Mouse (Mus musculus): ENCODE data around the gene H2afx. TPM values are rescaled to one million over a fixed set of nuclear protein-coding genes. Genes with fewer than 3 reads are reported as not detected.
A peak's percentile ranks its signal among the peaks of the same experiment; 100 is the strongest.

Gene H2afx
- total and polyA plus RNA-seq, 2 experiments from 2014 or later, result 112 to 145 TPM

DNA sequence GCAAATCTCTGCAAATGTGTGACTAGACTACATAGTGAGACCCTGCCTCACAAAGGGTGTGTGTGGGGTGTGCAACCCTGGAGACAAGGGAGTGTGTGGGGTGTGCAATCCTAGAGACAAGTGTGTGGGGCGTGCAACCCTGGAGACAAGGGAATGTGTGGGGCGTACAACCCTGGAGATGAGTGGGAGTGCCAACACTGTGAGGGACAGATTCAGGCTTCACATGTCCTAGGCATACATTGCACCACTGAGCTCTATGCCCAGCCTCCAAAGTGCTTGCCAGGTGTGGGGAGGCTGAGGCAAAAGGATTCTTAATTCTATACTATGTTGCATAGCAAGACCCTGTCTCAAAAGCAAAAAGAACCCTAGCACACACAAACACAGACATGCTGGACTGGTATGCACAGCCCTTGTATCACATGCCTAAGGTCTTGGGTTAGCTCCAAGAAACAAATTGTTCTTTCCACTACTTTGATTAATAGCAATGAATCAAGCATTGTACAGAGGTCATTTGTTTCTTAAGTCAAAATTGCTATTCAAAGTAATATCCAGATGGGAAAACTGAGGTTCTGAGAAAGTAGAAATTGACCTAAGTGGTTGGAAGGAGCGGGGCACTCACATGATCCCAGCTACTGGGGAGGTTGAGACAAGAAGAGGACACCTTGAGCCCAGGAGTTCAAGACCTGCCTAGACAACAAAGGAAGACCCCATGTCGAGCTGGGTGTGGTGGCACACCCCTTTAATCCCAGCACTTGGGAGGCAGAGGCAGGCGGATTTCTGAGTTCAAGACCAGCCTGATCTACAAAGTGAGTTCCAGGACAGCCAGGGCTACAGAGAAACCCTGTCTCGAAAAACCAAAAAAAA lies 11.3 kb downstream of the H2afx start:
- Histone ChIP-seq H3K4me3 (ENCODE audit: low read depth, low read length) (no peak overlapping the region), H3K36me3 (ENCODE audit: insufficient read depth, low read length) (peaks cover 32% of the 10 kb centered on the region), H3K4me1 (ENCODE audit: insufficient read depth, low read length) (0 out of 2 replicates have a peak, but pooled peaks cover 9% of the 10 kb centered on the region), H3K27ac (ENCODE audit: low read depth, low read length) (no peak overlapping the region), H3K4me2 (ENCODE audit: low read depth, low read length, poor library complexity, severe bottlenecking) (no peak overlapping the region), H3K9me3 (ENCODE audit: low read length) (no peaks in the 10 kb centered on the region), H3K27me3 (ENCODE audit: insufficient read depth, low read length) (no peaks in the 10 kb centered on the region), H3K9ac (replicated peaks; ENCODE audit: low read length, poor library complexity, severe bottlenecking) (no peak overlapping the region)
- DNase-seq (ENCODE audit: low spot score) (no peak), ATAC-seq (ENCODE audit: low FRiP score) (no peak)
- no peak for TF ChIP-seq CTCF (IDR thresholded peaks at IDR 0.05)
- 89% methylated on average over 6 of the region's 6 CpGs for WGBS

DNA sequence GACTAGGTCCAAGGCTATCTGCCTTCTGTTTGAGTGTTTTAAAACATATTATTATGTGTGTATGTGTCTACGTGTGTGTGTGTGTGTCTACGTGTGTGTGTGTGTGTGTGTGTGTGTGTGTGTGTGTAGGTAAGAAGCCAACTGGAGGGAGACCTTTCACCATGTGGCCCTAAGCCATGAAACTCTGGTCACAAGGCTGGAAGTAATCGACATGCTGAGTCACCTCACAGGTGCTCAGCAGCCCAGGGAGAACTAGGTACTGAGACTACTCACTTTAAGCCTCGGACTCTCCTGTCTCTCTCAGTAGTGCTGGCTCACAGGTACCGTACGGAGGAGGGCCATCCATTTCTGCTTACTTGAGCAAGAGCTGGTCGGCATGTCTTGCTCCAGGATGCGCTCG lies 12.7 kb downstream of the H2afx start:
- no peaks in the 10 kb centered on the region for H3K27me3 ChIP-seq (ENCODE audit: insufficient read depth, low read length)
- H3K9ac ChIP-seq (replicated peaks; ENCODE audit: low read length, poor library complexity, severe bottlenecking), result no peak overlapping the region
- peaks cover 41% of the 10 kb centered on the region for H3K36me3 ChIP-seq (ENCODE audit: insufficient read depth, low read length)
- WGBS, result 97% methylated on average over 9 of the region's 9 CpGs
- DNase-seq (ENCODE audit: low spot score) (no peak), ATAC-seq (ENCODE audit: low FRiP score) (no peak)
- H3K4me3 ChIP-seq (ENCODE audit: low read depth, low read length), result no peak overlapping the region
- no peak for TF ChIP-seq CTCF (IDR thresholded peaks at IDR 0.05)
- H3K4me1 ChIP-seq (ENCODE audit: insufficient read depth, low read length), result 0 out of 2 replicates have a peak, but pooled peaks cover 9% of the 10 kb centered on the region
- no peak overlapping the region for H3K27ac ChIP-seq (ENCODE audit: low read depth, low read length)
- H3K9me3 ChIP-seq (ENCODE audit: low read length), result no peaks in the 10 kb centered on the region
- H3K4me2 ChIP-seq (ENCODE audit: low read depth, low read length, poor library complexity, severe bottlenecking), result no peak overlapping the region

DNA sequence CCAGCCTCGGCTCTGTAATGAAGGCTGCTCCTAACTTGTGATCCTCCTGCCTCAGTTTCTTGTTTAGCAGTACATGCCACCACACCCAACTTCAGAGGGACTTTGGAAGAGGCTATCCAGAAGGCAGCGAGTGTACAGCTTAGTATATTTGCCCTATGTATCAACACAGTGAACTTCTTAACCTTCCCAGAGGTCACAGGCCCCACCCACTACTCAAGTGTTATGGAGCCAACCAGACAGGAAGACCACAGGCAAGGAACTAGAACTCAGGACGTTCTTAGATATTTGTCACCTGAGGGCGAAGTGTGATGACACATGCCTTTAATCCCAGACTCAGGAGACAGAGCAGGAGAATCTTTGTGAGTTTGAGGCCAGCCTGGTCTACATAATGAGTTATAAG lies 13.1 kb downstream of the H2afx start:
- Histone ChIP-seq H3K27ac (ENCODE audit: low read depth, low read length) (no peak overlapping the region), H3K9ac (replicated peaks; ENCODE audit: low read length, poor library complexity, severe bottlenecking) (no peak overlapping the region), H3K4me3 (ENCODE audit: low read depth, low read length) (no peak overlapping the region), H3K9me3 (ENCODE audit: low read length) (no peaks in the 10 kb centered on the region), H3K27me3 (ENCODE audit: insufficient read depth, low read length) (no peaks in the 10 kb centered on the region), H3K4me1 (ENCODE audit: insufficient read depth, low read length) (0 out of 2 replicates have a peak, but pooled peaks cover 8% of the 10 kb centered on the region), H3K4me2 (ENCODE audit: low read depth, low read length, poor library complexity, severe bottlenecking) (no peak overlapping the region), H3K36me3 (ENCODE audit: insufficient read depth, low read length) (peaks cover 45% of the 10 kb centered on the region)
- WGBS, result 88% methylated on average over 4 of the region's 4 CpGs
- DNase-seq (ENCODE audit: low spot score) (no peak), ATAC-seq (ENCODE audit: low FRiP score) (no peak)
- TF ChIP-seq CTCF (IDR thresholded peaks at IDR 0.05), result no peak

DNA sequence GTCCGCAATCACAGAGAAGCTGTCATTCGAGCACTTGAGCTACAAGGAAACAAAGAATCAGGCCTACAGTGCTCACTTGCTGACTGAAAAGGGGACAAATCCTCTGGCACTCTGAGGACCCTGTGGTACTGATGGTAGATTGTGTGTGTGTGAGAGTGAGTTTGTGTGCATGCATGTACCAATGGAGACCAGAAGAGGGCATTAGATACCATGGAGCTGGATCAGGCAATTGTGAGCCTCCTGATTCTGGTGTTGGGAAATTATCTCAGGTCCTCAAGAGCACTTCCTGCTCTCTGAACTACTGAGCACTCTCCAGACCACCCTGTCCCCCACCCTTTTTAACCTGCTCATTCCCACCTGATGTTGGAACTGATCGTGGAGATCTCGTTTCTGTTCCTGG lies 14.1 kb downstream of the H2afx start:
- Histone ChIP-seq H3K4me2 (ENCODE audit: low read depth, low read length, poor library complexity, severe bottlenecking) (no peak overlapping the region), H3K27ac (ENCODE audit: low read depth, low read length) (no peak overlapping the region), H3K4me3 (ENCODE audit: low read depth, low read length) (no peak overlapping the region), H3K27me3 (ENCODE audit: insufficient read depth, low read length) (no peaks in the 10 kb centered on the region), H3K9me3 (ENCODE audit: low read length) (no peaks in the 10 kb centered on the region), H3K4me1 (ENCODE audit: insufficient read depth, low read length) (no peaks in the 10 kb centered on the region), H3K36me3 (ENCODE audit: insufficient read depth, low read length) (peaks cover 54% of the 10 kb centered on the region), H3K9ac (replicated peaks; ENCODE audit: low read length, poor library complexity, severe bottlenecking) (no peak overlapping the region)
- peak; percentile 22; the same call in 1 of the 2 replicates for TF ChIP-seq CTCF (IDR thresholded peaks at IDR 0.05)
- DNase-seq (ENCODE audit: low spot score), result no peak
- ATAC-seq (ENCODE audit: low FRiP score), result no peak
- 97% methylated on average over 4 of the region's 4 CpGs for WGBS

DNA sequence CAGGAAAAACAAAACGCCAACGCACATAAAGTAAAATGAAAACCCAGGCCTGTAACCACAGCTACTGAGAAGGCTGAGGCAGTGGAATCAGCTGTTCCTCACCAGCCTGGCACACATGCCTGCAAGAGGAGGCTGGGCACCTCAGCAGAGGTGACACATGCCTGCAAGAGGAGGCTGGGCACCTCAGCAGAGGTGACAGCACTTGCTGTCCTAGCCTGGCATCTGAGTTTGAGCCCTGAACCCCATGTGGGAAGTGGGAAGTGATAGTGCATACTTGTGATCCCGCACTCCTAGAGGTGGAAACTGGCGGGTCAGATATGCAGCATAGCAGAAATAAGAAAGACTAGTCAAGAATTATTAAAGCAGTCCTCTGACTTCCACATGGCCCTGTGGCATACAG lies 16.9 kb downstream of the H2afx start:
- no peak overlapping the region for H3K4me3 ChIP-seq (ENCODE audit: low read depth, low read length)
- H3K4me1 ChIP-seq (ENCODE audit: insufficient read depth, low read length), result no peaks in the 10 kb centered on the region
- H3K27me3 ChIP-seq (ENCODE audit: insufficient read depth, low read length), result no peaks in the 10 kb centered on the region
- ATAC-seq (ENCODE audit: low FRiP score) (no peak), DNase-seq (ENCODE audit: low spot score) (no peak)
- H3K27ac ChIP-seq (ENCODE audit: low read depth, low read length), result no peak overlapping the region
- H3K36me3 ChIP-seq (ENCODE audit: insufficient read depth, low read length), result peaks cover 82% of the 10 kb centered on the region
- no peaks in the 10 kb centered on the region for H3K9me3 ChIP-seq (ENCODE audit: low read length)
- TF ChIP-seq CTCF (IDR thresholded peaks at IDR 0.05), result no peak
- no peak overlapping the region for H3K4me2 ChIP-seq (ENCODE audit: low read depth, low read length, poor library complexity, severe bottlenecking)
- 93% methylated on average over 4 of the region's 4 CpGs for WGBS
- no peak overlapping the region for H3K9ac ChIP-seq (replicated peaks; ENCODE audit: low read length, poor library complexity, severe bottlenecking)

- Histone ChIP-seq H3K9me3 (ENCODE audit: low read length) (no peaks in the 10 kb centered on the region), H3K27me3 (ENCODE audit: insufficient read depth, low read length) (no peaks in the 10 kb centered on the region), H3K9ac (replicated peaks; ENCODE audit: low read length, poor library complexity, severe bottlenecking) (no peak overlapping the region), H3K4me2 (ENCODE audit: low read depth, low read length, poor library complexity, severe bottlenecking) (no peak overlapping the region), H3K36me3 (ENCODE audit: insufficient read depth, low read length) (peaks cover 80% of the 10 kb centered on the region), H3K27ac (ENCODE audit: low read depth, low read length) (no peak overlapping the region), H3K4me1 (ENCODE audit: insufficient read depth, low read length) (no peaks in the 10 kb centered on the region), H3K4me3 (ENCODE audit: low read depth, low read length) (no peak overlapping the region)
- DNase-seq (ENCODE audit: low spot score) (no peak), ATAC-seq (ENCODE audit: low FRiP score) (no peak)
- WGBS, result 90% methylated on average over 10 of the region's 10 CpGs
- no peak for TF ChIP-seq CTCF (IDR thresholded peaks at IDR 0.05)
Measured at GRCm38 (mm10) chr9:44352337-44352736, 17.8 kb downstream of the H2afx start.
